Mouse (Mus musculus) olfactory bulb, adult 2 months (tissue): Measurements from ENCODE around the gene Patz1. TPM values are rescaled to one million over a fixed set of nuclear protein-coding genes. Genes with fewer than 3 reads are reported as not detected.

Experiments used
- H3K27ac ChIP-seq: fragments of 200-500 bp; 2 replicates; pipeline ENCODE4 v1.5.1; 2012; ENCODE audit warnings: low read depth, low read length; ENCODE audit not compliant: insufficient read depth
- H3K4me1 ChIP-seq: fragments of 200-500 bp; 2 replicates; pipeline ENCODE4 v1.6.1; 2012; ENCODE audit warnings: low read length; ENCODE audit not compliant: control insufficient read depth, insufficient read depth
- H3K4me3 ChIP-seq: fragments of 200-500 bp; 2 replicates; pipeline ENCODE4 v1.5.1; 2012; ENCODE audit warnings: mild to moderate bottlenecking, low read depth, low read length, moderate library complexity; ENCODE audit not compliant: insufficient read depth
- CTCF ChIP-seq: fragments of 200-500 bp; IDR thresholded peaks from 2 replicates; pipeline ENCODE4 v1.5.1; 2012; ENCODE audit warnings: low read depth, mild to moderate bottlenecking, low read length, moderate library complexity; ENCODE audit not compliant: insufficient read depth
- POLR2A ChIP-seq: fragments of 200-500 bp; IDR thresholded peaks from 2 replicates; pipeline ENCODE4 v1.6.1; 2012; ENCODE audit warnings: mild to moderate bottlenecking, low read depth, low read length, moderate library complexity; ENCODE audit not compliant: insufficient read depth
- WGBS: fragments of 180-500 bp; shearing (Covaris S2); methylation state at CpG from one replicate; pipeline ENCODE4 v1.1.7; 2018; 5-methylcytosine and 5-hydroxymethylcytosine counted together
- polyA plus RNA-seq: library from polyadenylated mRNA; stranded (reverse); fragments of >200 nt; gene quantifications from 2 replicates; pipeline ENCODE4 v1.2.4, GENCODE M21; 2012; ENCODE audit warnings: low replicate concordance; ENCODE audit not compliant: missing spikeins, insufficient read depth, insufficient read length

The Patz1 gene
- polyA plus RNA-seq, 1 experiment, result not detected

DNA sequence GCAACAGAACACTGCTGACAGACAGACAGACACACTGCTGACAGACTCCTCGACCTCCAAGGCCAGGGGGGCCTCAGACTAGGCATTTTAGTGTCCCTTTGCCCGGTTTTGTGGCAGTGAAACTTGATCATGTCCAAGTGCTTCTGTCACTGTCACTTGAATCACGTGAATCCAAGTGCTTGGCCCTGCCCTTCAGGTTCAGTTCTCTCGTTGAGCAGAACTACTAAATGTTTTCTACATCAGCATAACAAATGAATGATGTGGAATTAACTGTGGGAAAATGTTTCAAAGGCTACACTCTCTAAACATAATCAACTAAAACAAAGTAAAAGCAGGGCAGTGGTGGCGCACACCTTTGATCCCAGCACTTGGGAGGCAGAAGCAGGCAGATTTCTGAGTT lies 10.3 kb upstream of the Patz1 start:
- Histone ChIP-seq H3K4me3 (no peak overlapping the region), H3K27ac (no peak overlapping the region), H3K4me1 (no peaks in the 10 kb centered on the region)
- 62% methylated on average over 5 of the region's 5 CpGs for WGBS
- no peak for TF ChIP-seq POLR2A
- TF ChIP-seq CTCF, result no peak

DNA sequence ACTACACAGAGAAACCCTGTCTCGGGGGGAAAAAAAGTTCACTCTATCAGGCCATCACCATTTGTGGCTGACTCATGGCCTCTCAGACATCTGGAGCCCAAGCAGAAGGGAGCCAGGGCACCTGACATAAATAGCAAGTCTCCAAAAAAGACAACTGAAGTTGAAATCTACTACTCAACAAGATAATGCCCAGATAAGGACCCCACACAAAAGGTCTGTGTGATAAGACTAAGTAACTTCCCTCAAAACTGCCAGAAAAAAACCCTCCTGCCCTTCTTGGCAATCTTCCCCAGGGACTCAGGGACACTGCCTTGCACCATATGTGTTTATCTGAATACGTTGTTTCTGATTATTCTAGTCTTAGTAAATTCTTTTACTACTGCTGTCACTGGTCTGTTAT lies 8.9 kb upstream of the Patz1 start:
- H3K4me1 ChIP-seq, result no peaks in the 10 kb centered on the region
- 90% methylated on average over 2 of the region's 2 CpGs for WGBS
- TF ChIP-seq POLR2A, result no peak
- TF ChIP-seq CTCF, result no peak

DNA sequence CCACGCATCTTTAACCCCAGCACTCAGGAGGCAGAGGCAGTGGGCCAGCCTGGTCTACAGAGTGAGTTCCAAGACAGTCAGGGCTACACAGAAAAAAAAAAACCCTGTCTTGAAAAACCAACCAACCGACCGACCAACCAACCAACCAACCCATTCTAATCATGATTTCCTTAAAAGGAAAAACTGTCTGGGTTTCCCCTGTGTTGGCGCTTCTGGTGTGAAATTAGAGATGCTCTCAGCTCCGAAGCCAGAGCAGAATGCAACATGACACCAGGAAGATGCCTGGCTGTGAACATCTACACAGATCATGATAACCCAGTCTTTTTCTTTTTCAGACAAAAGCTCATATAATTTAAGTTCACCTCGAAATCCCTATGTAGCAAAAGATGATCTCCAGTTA lies 5.8 kb upstream of the Patz1 start:
- Histone ChIP-seq H3K4me1 (no peaks in the 10 kb centered on the region), H3K4me3 (no peak overlapping the region), H3K27ac (no peak overlapping the region)
- 85% methylated on average over 6 of the region's 6 CpGs for WGBS
- TF ChIP-seq POLR2A (no peak), CTCF (no peak)

More for the DNA sequence above, 8.9 kb upstream of the Patz1 start:
- no peak overlapping the region for H3K27ac ChIP-seq
- no peak overlapping the region for H3K4me3 ChIP-seq

DNA sequence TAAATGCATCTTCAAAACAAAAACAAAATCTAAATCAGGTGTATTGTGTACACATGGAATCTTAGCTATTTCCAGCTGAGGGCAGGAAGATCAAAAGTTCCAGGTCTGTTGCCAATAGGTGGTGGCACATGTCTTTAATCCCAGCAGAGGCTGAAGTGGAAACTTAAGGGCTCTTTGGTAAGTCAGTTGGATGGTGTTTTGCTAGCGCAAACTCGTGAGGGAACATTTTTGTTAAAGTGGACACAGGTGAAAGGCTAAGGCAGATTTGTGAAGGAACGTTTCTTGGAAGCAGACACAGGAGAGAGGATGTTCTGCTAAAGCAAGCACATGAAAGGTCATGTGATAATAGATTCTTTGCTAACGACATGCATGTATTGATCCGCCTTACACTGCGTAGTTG lies 5.0 kb upstream of the Patz1 start:
- WGBS, result 92% methylated on average over 6 of the region's 6 CpGs
- Histone ChIP-seq H3K27ac (no peak overlapping the region), H3K4me1 (peaks cover 4% of the 10 kb centered on the region), H3K4me3 (no peak overlapping the region)
- TF ChIP-seq POLR2A, result no peak
- TF ChIP-seq CTCF, result no peak

DNA sequence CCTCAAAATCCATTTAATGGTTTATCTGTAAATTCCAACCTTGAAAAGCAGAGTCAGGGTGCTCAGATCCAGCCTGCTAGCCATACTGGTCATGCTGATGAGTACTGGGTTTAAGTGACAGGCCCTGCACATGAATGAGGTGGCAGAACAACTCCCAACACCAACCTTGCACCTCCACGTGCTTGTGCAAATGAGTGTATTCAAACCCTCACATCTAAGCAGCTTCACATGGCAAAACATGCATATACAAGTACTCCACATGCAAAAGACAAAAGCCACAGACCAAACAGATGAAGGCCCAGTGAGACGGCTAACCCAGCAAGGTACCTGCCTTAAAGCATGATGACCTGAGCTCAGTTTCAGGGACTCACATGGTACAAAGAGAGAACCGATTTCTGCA lies 2.7 kb upstream of the Patz1 start:
- Histone ChIP-seq H3K27ac (no peak overlapping the region), H3K4me3 (no peak overlapping the region), H3K4me1 (peaks cover 11% of the 10 kb centered on the region)
- TF ChIP-seq POLR2A, result no peak
- no peak for TF ChIP-seq CTCF
- 82% methylated on average over 3 of the region's 3 CpGs for WGBS

DNA sequence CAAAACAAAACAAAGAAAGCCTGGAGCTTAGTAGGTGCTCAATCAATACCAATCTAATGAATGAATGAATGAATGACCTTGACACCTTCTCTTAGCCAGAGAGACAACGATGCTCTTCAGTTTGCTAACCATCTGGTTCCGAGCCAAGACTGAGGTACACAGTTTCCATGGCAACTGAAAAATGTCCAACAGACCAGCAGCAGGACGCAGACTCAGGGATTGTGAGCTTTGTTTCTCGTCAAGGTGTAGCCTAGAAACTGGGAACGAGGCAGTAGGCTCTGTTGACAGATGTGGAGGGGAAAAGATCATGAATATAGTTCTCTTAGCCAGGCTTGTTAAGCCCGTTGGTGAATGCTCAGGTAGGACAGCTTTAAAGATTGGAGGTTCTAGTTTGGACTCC lies 1.5 kb upstream of the Patz1 start:
- 30% methylated on average over 6 of the region's 6 CpGs for WGBS
- peaks cover 21% of the 10 kb centered on the region for H3K4me1 ChIP-seq
- TF ChIP-seq CTCF (no peak), POLR2A (no peak)
- H3K27ac ChIP-seq, result no peak overlapping the region
- H3K4me3 ChIP-seq, result no peak overlapping the region

DNA sequence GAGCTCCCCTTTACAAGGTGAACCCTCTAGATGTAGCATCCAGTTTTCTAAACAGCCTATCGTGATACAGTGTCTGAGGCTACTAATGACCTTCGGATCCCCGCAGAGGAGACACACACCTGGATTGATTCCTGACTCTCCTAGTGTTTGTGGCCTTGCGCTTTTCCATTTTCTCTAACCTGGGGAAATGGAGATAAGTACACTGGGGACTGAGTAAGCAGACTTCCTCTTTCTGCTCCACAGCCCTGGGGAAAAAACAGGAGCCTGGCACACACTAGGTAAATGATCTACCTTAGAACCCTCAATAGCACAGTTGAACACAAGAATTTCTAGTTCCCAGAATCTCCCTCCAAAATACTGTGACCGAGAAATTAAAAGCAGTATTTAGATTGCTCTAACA lies 753 bp upstream of the Patz1 start:
- Histone ChIP-seq H3K4me1 (peaks cover 26% of the 10 kb centered on the region), H3K27ac (no peak overlapping the region), H3K4me3 (no peak overlapping the region)
- TF ChIP-seq POLR2A, result no peak
- no peak for TF ChIP-seq CTCF
- 77% methylated on average over 5 of the region's 5 CpGs for WGBS

DNA sequence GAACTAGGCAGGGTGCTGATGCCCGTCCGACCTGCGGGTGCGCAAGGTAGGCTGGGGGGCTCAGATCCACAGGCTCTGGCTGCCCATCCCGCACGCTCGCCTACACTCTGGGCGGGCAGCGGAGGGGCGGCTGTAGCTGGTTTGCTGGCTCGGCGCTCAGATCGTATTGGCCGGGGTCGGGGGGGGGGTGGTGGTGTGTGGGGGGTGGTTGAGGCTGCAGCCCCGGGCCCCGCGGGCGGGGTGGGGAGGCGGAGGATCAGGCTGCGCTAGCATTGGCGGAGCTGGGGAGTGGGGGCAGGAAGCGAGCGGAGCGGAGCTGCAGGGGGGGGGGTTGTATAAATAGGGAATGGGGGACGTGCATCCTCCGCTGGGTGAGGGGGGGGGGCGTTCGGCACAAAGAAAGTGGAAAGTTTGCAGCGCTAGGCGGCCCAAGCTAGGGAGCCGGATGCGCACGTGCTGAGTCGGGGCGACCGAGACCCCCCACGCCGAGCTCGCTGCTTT lies 678 bp downstream of the Patz1 start:
- peak overlapping the region; percentile 91 for H3K4me3 ChIP-seq
- H3K27ac ChIP-seq, result peak overlapping the region; percentile 99
- WGBS, result under 1% methylated on average over 38 of the region's 40 CpGs
- peaks cover 39% of the 10 kb centered on the region for H3K4me1 ChIP-seq
- TF ChIP-seq POLR2A, result 0 out of 2 replicates have a peak, but pooled peaks have one; percentile 15
- TF ChIP-seq CTCF, result no peak

DNA sequence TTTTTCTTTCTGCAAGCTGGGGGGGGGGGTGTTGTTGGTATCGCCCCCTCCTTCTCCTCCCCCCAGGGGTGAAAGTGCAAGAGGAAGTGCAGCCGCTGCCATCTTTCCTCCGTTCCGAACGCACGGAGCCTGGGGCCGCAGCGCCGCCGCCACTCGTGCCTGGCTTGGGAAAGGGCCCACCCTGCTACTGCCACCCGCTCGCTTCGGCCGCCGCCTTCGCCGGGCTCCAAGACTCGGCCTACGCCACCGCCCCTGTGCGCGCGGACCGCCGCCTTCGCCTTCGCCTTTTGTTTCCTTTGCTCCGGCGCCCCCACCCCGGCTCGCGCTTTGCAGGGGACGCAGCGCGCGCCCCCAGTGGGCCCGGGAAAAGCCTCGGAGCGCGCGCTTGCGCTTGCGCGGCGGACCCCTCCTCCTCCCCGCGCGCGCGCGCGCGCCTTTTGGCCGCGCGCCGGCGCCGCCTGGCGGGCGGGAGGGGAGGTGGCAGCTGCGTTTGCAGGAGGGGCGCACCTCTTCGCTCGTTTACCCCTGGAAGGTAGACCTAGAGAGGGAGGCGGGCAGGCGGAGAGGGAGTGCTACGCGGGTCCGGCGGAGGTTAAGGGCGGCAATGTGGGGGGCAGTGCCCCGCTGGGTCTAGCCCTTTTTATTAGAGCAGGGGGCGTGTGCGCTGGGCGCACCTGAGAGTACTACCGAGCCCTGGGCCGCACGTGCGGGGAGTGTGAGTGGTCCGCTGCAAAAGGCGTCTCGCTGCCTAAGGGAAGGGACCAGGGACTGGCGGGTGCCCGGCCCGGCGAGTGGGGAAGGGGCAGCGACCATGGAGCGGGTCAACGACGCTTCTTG lies 1.3 kb downstream of the Patz1 start:
- peak overlapping the region; percentile 91 for H3K4me3 ChIP-seq
- peak; percentile 96 for TF ChIP-seq CTCF
- TF ChIP-seq POLR2A, result peak; percentile 93
- WGBS, result under 1% methylated on average over 90 of the region's 92 CpGs

More for the DNA sequence above, 1.3 kb downstream of the Patz1 start:
- Histone ChIP-seq H3K27ac (peak overlapping the region; percentile 99), H3K4me1 (peaks cover 45% of the 10 kb centered on the region)
